Mouse (Mus musculus) thymus, postnatal 36 days (tissue): Measurements from ENCODE around the gene Colgalt1.

Experiments used
- DNase-seq, 2 experiments: peaks; one replicate each; pipeline ENCODE4 v3.0.0; 2022; ENCODE audit warnings: mixed read lengths in 2 of 2

Gene Colgalt1

GRCm38 (mm10) chr8:71629096-71629697 lies 18.4 kb downstream of the Colgalt1 start:
- DNase-seq: peak; percentile 92 to 95

- DNase-seq: peak; percentile 58 to 71
Observed at GRCm38 (mm10) chr8:71629781-71630212, 19.0 kb downstream of the Colgalt1 start.

GRCm38 (mm10) chr8:71630761-71631160 lies 20.0 kb downstream of the Colgalt1 start:
- no peak for DNase-seq

GRCm38 (mm10) chr8:71631897-71632296 lies 21.1 kb downstream of the Colgalt1 start:
- no peak for DNase-seq

GRCm38 (mm10) chr8:71633164-71633563 lies 22.4 kb downstream of the Colgalt1 start:
- peak; percentile 83 to 86 for DNase-seq

GRCm38 (mm10) chr8:71633981-71634667 lies 23.3 kb downstream of the Colgalt1 start:
- DNase-seq: peak; percentile 79 to 85

GRCm38 (mm10) chr8:71637149-71638095 lies 26.6 kb downstream of the Colgalt1 start:
- no peak for DNase-seq

- DNase-seq: no peak
Observed at GRCm38 (mm10) chr8:71638321-71638720, 27.5 kb downstream of the Colgalt1 start.

GRCm38 (mm10) chr8:71639318-71639717 lies 28.5 kb downstream of the Colgalt1 start:
- DNase-seq: no peak

GRCm38 (mm10) chr8:71645510-71645909 lies 34.7 kb downstream of the Colgalt1 start:
- DNase-seq: no peak

- no peak for DNase-seq
Observed at GRCm38 (mm10) chr8:71654600-71654999, 43.8 kb downstream of the Colgalt1 start.

GRCm38 (mm10) chr8:71657816-71658215 lies 47.0 kb downstream of the Colgalt1 start:
- no peak for DNase-seq

GRCm38 (mm10) chr8:71658515-71659049 lies 47.8 kb downstream of the Colgalt1 start:
- DNase-seq: no peak

- no peak for DNase-seq
Observed at GRCm38 (mm10) chr8:71659751-71660150, 49.0 kb downstream of the Colgalt1 start.

GRCm38 (mm10) chr8:71660325-71661120 lies 49.7 kb downstream of the Colgalt1 start:
- peak; percentile 76 to 82 for DNase-seq

GRCm38 (mm10) chr8:71665331-71666130 lies 54.7 kb downstream of the Colgalt1 start:
- DNase-seq: peak; percentile 52 to 66

- no peak for DNase-seq
Observed at GRCm38 (mm10) chr8:71666855-71667254, 56.1 kb downstream of the Colgalt1 start.

GRCm38 (mm10) chr8:71667256-71667655 lies 56.5 kb downstream of the Colgalt1 start:
- no peak for DNase-seq

GRCm38 (mm10) chr8:71668220-71668975 lies 57.6 kb downstream of the Colgalt1 start:
- peak; percentile 38 to 51 for DNase-seq

GRCm38 (mm10) chr8:71670198-71670597 lies 59.4 kb downstream of the Colgalt1 start:
- DNase-seq: no peak
